Mouse (Mus musculus) liver, embryonic 14.5 days (tissue): ENCODE measurements around the gene Rassf1. TPM values are rescaled to one million over a fixed set of nuclear protein-coding genes. Genes with fewer than 3 reads are reported as not detected.

Source experiments
- ATAC-seq: fragments of 200-750 bp; cut with Nextera tagmentation; 2 replicates; pipeline ENCODE4 v1.8.0; 2017; ENCODE audit warnings: moderate number of reproducible peaks, mild to moderate bottlenecking, moderate library complexity; ENCODE audit not compliant: insufficient read depth
- DNase-seq, 3 experiments: peaks; one replicate each; pipeline ENCODE4 v3.0.0-alpha.2; 2012 to 2013; ENCODE audit warnings: low read depth in 3 of 3, low spot score in 3 of 3
- H3K27ac ChIP-seq: fragments of 300-500 bp; sonication (generic); 2 replicates; pipeline ENCODE4 v1.5.1; 2014; ENCODE audit warnings: moderate library complexity, mild to moderate bottlenecking, control low read depth, inconsistent platforms
- H3K27me3 ChIP-seq: fragments of 300-500 bp; sonication (generic); 2 replicates; pipeline ENCODE4 v1.6.1; 2014; ENCODE audit warnings: mild to moderate bottlenecking, low read length, moderate library complexity; ENCODE audit not compliant: control insufficient read depth, insufficient read depth
- H3K36me3 ChIP-seq: fragments of 300-500 bp; sonication (generic); replicated peaks from 2 replicates; pipeline ENCODE4 v1.6.1; 2014; ENCODE audit warnings: low read depth; ENCODE audit not compliant: control insufficient read depth, insufficient read depth
- H3K4me1 ChIP-seq, 2 experiments: fragments of 200-500 bp in 1 of 2; fragments of 300-500 bp in 1 of 2; sonication (generic) in 1 of 2; replicated peaks; 2 replicates each; pipeline ENCODE4 v1.6.1; 2012 to 2014; ENCODE audit warnings: antibody characterized with exemption in 1 of 2, inconsistent platforms in 1 of 2, low read length in 1 of 2; ENCODE audit not compliant: control insufficient read depth in 2 of 2, insufficient read depth in 2 of 2
- H3K4me2 ChIP-seq: fragments of 300-500 bp; sonication (generic); 2 replicates; pipeline ENCODE4 v1.6.1; 2014; ENCODE audit warnings: low read depth, mild to moderate bottlenecking, control low read depth, moderate library complexity
- H3K4me3 ChIP-seq, 2 experiments: fragments of 200-500 bp in 1 of 2; fragments of 300-500 bp in 1 of 2; sonication (generic) in 1 of 2; 2 replicates each; pipeline ENCODE4 v1.5.1; 2012 to 2014; ENCODE audit warnings: low read depth in 2 of 2, low read length in 2 of 2, mild to moderate bottlenecking in 2 of 2, control low read depth in 1 of 2, inconsistent platforms in 1 of 2, moderate library complexity in 1 of 2; ENCODE audit not compliant: insufficient read depth in 1 of 2
- H3K9ac ChIP-seq: fragments of 300-500 bp; sonication (generic); replicated peaks from 2 replicates; pipeline ENCODE4 v1.6.1; 2014; ENCODE audit warnings: mild to moderate bottlenecking, control low read depth, moderate library complexity
- H3K9me3 ChIP-seq: fragments of 300-500 bp; sonication (generic); 2 replicates; pipeline ENCODE4 v1.6.1; 2016; ENCODE audit warnings: low read length, mixed read lengths; ENCODE audit not compliant: control insufficient read depth
- CTCF ChIP-seq: IDR thresholded peaks from 2 replicates; pipeline ENCODE4 v1.5.1; 2016; ENCODE audit warnings: antibody characterized with exemption, low read depth, control low read depth
- EP300 ChIP-seq: IDR thresholded peaks from 2 replicates; pipeline ENCODE4 v1.6.1; 2016; ENCODE audit warnings: antibody characterized with exemption, low read depth
- WGBS: fragments of 180-500 bp; shearing (Covaris S2); extraction: QIAGEN DNeasy Blood & Tissue Kit; methylation state at CpG from one replicate; pipeline ENCODE4 v1.1.7; 2014; ENCODE audit not compliant: insufficient replicate concordance; 5-methylcytosine and 5-hydroxymethylcytosine counted together
- polyA plus RNA-seq, 2 experiments: library from polyadenylated mRNA; depleted of rRNA in 1 of 2; stranded (reverse) in 1 of 2; unstranded in 1 of 2; fragments of >200 nt; fragmentation: Nextera tagmentation in 1 of 2; extraction: Ambion mirVana in 1 of 2; gene quantifications; 2 replicates each; pipeline versions ENCODE4 v1.2.1 to v1.2.3; 2012 to 2014

The Rassf1 gene
- polyA plus RNA-seq, 2 experiments, result 11.2 to 13.6 TPM

DNA sequence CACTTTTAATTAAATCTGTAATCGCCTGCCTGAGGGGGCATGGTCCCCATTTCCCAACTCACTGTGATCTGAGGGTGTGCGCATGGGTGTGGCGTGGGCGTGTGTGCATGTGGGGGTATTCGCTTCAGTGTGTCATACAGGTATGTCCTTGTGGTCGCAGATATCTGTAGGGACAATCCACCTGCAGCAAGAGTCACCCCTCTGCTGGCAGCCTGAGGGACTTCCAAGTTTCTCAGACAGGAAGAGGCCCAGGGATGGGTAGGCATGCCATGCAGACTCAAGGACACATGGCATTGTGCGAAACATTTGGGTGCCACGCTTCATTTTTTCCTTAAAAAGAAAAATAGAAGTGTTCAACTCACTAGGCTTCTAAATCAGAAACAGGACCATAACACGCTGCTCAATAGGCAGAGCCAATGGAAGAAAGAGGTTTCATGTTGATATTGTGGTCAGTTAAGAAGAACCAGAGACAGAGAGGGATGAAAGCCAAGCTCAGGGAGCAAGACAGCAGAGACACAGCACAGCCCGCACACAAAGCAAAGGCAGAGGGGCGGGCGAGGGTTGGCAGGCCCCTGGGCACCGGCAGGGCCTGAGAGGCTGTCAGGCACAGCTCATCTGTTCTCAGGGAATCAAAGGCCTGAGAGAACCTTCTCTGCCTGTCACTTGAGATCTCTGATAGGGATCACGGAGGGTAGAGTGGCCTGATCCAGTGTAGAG is 40.8 kb upstream of the Rassf1 start:
- WGBS, result 65% methylated on average over 14 of the region's 14 CpGs
- no peak overlapping the region for H3K4me3 ChIP-seq
- no peaks in the 10 kb centered on the region; the same call in 1 of the 2 replicates for H3K27me3 ChIP-seq
- DNase-seq (no peak), ATAC-seq (no peak)
- no peak overlapping the region for H3K27ac ChIP-seq
- no peak overlapping the region for H3K4me2 ChIP-seq
- no peaks in the 10 kb centered on the region for H3K9me3 ChIP-seq
- H3K4me1 ChIP-seq, result no peaks in the 10 kb centered on the region
- H3K36me3 ChIP-seq, result no peaks in the 10 kb centered on the region
- peak; percentile 14; the same call in 1 of the 2 replicates for TF ChIP-seq CTCF
- no peak for TF ChIP-seq EP300
- no peak overlapping the region for H3K9ac ChIP-seq

- no peak overlapping the region for H3K4me2 ChIP-seq
- H3K9me3 ChIP-seq, result no peaks in the 10 kb centered on the region
- no peak overlapping the region for H3K9ac ChIP-seq
- H3K27me3 ChIP-seq, result no peaks in the 10 kb centered on the region; the same call in 1 of the 2 replicates
- DNase-seq, result no peak
- no peaks in the 10 kb centered on the region for H3K4me1 ChIP-seq
- 66% methylated on average over 8 of the region's 8 CpGs for WGBS
- H3K4me3 ChIP-seq, result no peak overlapping the region
- no peak for ATAC-seq
- no peaks in the 10 kb centered on the region for H3K36me3 ChIP-seq
- TF ChIP-seq CTCF (no peak), EP300 (no peak)
- no peak overlapping the region for H3K27ac ChIP-seq
These were observed 39.9 kb upstream of the Rassf1 start for GRCm38 (mm10) chr9:107511436-107511835.

- no peaks in the 10 kb centered on the region; the same call in 1 of the 2 replicates for H3K27me3 ChIP-seq
- no peaks in the 10 kb centered on the region for H3K9me3 ChIP-seq
- TF ChIP-seq EP300 (no peak), CTCF (no peak)
- no peaks in the 10 kb centered on the region for H3K4me1 ChIP-seq
- no peak overlapping the region for H3K27ac ChIP-seq
- no peak overlapping the region for H3K4me3 ChIP-seq
- H3K9ac ChIP-seq, result no peak overlapping the region
- ATAC-seq (no peak), DNase-seq (no peak)
- no peaks in the 10 kb centered on the region for H3K36me3 ChIP-seq
- no peak overlapping the region for H3K4me2 ChIP-seq
- 69% methylated on average over 16 of the region's 16 CpGs for WGBS
These were observed 39.0 kb upstream of the Rassf1 start for GRCm38 (mm10) chr9:107512326-107512725.

GRCm38 (mm10) chr9:107514303-107514955 is 36.9 kb upstream of the Rassf1 start:
- peak; percentile 25; the same call in 1 of the 2 replicates for ATAC-seq

DNA sequence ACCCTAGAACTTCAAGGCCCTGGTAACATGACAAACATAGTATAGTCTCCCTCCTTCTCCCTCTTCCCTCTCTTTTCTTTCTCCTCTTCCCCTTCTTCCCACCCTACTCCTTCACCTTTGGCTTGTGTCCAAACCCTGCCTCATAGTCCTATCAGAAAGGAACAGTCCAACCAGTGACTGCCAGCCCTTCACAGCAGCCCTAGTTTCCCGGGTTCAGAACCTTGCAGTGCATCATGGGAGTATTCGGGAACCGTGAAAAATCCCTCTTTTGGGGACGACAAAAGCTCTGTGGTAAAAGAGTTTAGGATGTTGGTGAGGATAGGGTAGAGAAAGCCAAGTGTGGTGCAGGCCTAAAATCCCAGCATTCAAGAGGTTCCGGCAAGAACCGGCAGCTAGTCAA is 31.0 kb upstream of the Rassf1 start:
- Histone ChIP-seq H3K9me3 (no peaks in the 10 kb centered on the region), H3K4me1 (no peaks in the 10 kb centered on the region), H3K9ac (no peak overlapping the region), H3K27me3 (peaks cover 2% of the 10 kb centered on the region; the same call in 1 of the 2 replicates), H3K36me3 (no peaks in the 10 kb centered on the region), H3K4me3 (no peak overlapping the region), H3K27ac (no peak overlapping the region), H3K4me2 (no peak overlapping the region)
- ATAC-seq (no peak), DNase-seq (no peak)
- 61% methylated on average over 6 of the region's 6 CpGs for WGBS
- no peak for TF ChIP-seq EP300

More at GRCm38 (mm10) chr9:107514303-107514955, 36.9 kb upstream of the Rassf1 start:
- H3K9me3 ChIP-seq, result no peaks in the 10 kb centered on the region
- no peaks in the 10 kb centered on the region for H3K27me3 ChIP-seq
- H3K36me3 ChIP-seq, result no peaks in the 10 kb centered on the region
- H3K4me2 ChIP-seq, result no peak overlapping the region
- no peak overlapping the region for H3K4me3 ChIP-seq
- WGBS, result 18% methylated on average over 14 of the region's 14 CpGs
- no peak overlapping the region for H3K27ac ChIP-seq
- peak; percentile 39 to 52 (median 47) for DNase-seq
- H3K9ac ChIP-seq, result no peak overlapping the region
- TF ChIP-seq EP300 (no peak), CTCF (peak; percentile 100)
- no peaks in the 10 kb centered on the region for H3K4me1 ChIP-seq
